Mouse (Mus musculus) lung, embryonic 14.5 days (tissue): ENCODE measurements around the gene Nfia. TPM values are rescaled to one million over a fixed set of nuclear protein-coding genes. Genes with fewer than 3 reads are reported as not detected.

Experiments used
- ATAC-seq: fragments of 200-750 bp; cut with Nextera tagmentation; 2 replicates; pipeline ENCODE4 v1.8.0; 2017; ENCODE audit warnings: mild to moderate bottlenecking, moderate TSS enrichment, moderate library complexity; ENCODE audit not compliant: insufficient read depth
- DNase-seq: peaks from one replicate; pipeline ENCODE4 v3.0.0-alpha.2; 2015
- H3K27ac ChIP-seq: fragments of 300-500 bp; sonication (generic); 2 replicates; pipeline ENCODE4 v1.5.1; 2014; ENCODE audit warnings: low read depth, mild to moderate bottlenecking, moderate library complexity
- H3K27me3 ChIP-seq: fragments of 300-500 bp; sonication (generic); 2 replicates; pipeline ENCODE4 v1.6.1; 2014; ENCODE audit warnings: low read length, control low read depth; ENCODE audit not compliant: insufficient read depth
- H3K36me3 ChIP-seq: fragments of 300-500 bp; sonication (generic); 2 replicates; pipeline ENCODE4 v1.6.1; 2014; ENCODE audit warnings: control low read depth; ENCODE audit not compliant: insufficient read depth
- H3K4me1 ChIP-seq: fragments of 300-500 bp; sonication (generic); 2 replicates; pipeline ENCODE4 v1.6.1; 2014; ENCODE audit warnings: antibody characterized with exemption, control low read depth; ENCODE audit not compliant: insufficient read depth
- H3K4me2 ChIP-seq: fragments of 300-500 bp; sonication (generic); 2 replicates; pipeline ENCODE4 v1.6.1; 2014; ENCODE audit warnings: mild to moderate bottlenecking
- H3K4me3 ChIP-seq: fragments of 300-500 bp; sonication (generic); 2 replicates; pipeline ENCODE4 v1.5.1; 2014; ENCODE audit warnings: low read depth, low read length
- H3K9ac ChIP-seq: fragments of 300-500 bp; sonication (generic); 2 replicates; pipeline ENCODE4 v1.6.1; 2014
- H3K9me3 ChIP-seq: fragments of 300-500 bp; sonication (generic); 2 replicates; pipeline ENCODE4 v1.6.1; 2016; ENCODE audit warnings: low read depth, low read length, control low read depth
- CTCF ChIP-seq: IDR thresholded peaks from 2 replicates; pipeline ENCODE4 v1.5.1; 2016; ENCODE audit warnings: antibody characterized with exemption, low read depth
- WGBS: fragments of 180-500 bp; shearing (Covaris S2); extraction: QIAGEN DNeasy Blood & Tissue Kit; methylation state at CpG from one replicate; pipeline ENCODE4 v1.1.7; 2014; 5-methylcytosine and 5-hydroxymethylcytosine counted together
- polyA plus RNA-seq: library from polyadenylated mRNA; unstranded; fragments of >200 nt; fragmentation: Nextera tagmentation; extraction: Ambion mirVana; gene quantifications from 2 replicates; pipeline ENCODE4 v1.2.1, GENCODE M21; 2014

Gene Nfia
- polyA plus RNA-seq, 1 experiment from 2014 or later, result 48.2 TPM

DNA sequence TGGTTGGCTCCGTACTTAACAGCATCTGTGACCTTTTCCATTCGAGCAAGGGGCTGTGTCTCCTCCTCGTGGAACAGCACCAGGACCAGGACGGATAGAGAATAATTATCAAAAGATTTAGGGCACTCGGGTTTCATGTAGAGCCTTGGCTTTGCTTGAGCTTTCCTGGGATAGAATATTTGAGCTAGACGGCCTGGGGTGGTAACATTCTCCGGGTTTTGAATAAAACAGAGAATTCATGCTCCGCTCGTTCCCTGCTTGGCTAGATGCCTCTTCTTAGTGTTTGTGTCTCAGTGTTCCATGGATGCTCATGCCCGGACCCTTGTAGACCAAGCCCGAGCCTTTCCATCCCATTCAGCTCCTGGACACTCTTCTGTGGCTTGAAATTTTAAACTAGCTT, 181.4 kb downstream of the Nfia start:
- H3K9me3 ChIP-seq, result no peaks in the 10 kb centered on the region
- no peak overlapping the region for H3K4me2 ChIP-seq
- H3K36me3 ChIP-seq, result peaks cover 4% of the 10 kb centered on the region; the same call in 1 of the 2 replicates
- TF ChIP-seq CTCF, result no peak
- no peak overlapping the region for H3K4me3 ChIP-seq
- 67% methylated on average over 11 of the region's 11 CpGs for WGBS
- DNase-seq, result no peak
- H3K4me1 ChIP-seq, result no peaks in the 10 kb centered on the region
- H3K9ac ChIP-seq, result no peak overlapping the region
- no peak for ATAC-seq
- no peaks in the 10 kb centered on the region for H3K27me3 ChIP-seq
- H3K27ac ChIP-seq, result no peak overlapping the region

DNA sequence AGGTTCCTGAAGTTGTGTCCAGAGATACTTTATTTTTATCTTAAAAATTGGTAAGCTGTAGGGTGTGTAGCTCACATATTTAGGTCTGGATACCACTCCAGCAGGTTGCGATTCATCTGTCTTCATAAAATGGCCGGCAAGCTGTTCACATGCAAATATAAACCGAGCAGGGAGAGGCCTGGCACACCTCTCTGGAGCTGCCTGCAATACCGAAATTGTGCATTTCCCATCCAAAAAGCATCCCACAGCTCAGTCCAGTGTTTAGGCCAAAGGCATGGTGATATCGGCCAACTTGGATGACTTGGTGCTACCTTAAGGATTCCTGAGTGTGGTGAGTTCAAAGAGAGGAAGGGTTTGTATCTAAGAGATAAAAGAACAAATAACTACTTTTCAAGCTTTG, 185.6 kb downstream of the Nfia start:
- no peak for DNase-seq
- Histone ChIP-seq H3K4me3 (no peak overlapping the region), H3K4me1 (no peaks in the 10 kb centered on the region), H3K9me3 (no peaks in the 10 kb centered on the region), H3K36me3 (peaks cover 6% of the 10 kb centered on the region; the same call in 1 of the 2 replicates), H3K9ac (no peak overlapping the region), H3K27me3 (no peaks in the 10 kb centered on the region), H3K27ac (no peak overlapping the region), H3K4me2 (no peak overlapping the region)
- TF ChIP-seq CTCF, result no peak
- 75% methylated on average over 5 of the region's 5 CpGs for WGBS
- ATAC-seq, result no peak

- no peak for TF ChIP-seq CTCF
- no peak overlapping the region for H3K4me3 ChIP-seq
- WGBS, result 81% methylated on average over 7 of the region's 7 CpGs
- no peaks in the 10 kb centered on the region for H3K4me1 ChIP-seq
- H3K4me2 ChIP-seq, result no peak overlapping the region
- H3K9ac ChIP-seq, result no peak overlapping the region
- no peaks in the 10 kb centered on the region for H3K9me3 ChIP-seq
- DNase-seq (no peak), ATAC-seq (no peak)
- no peaks in the 10 kb centered on the region for H3K27me3 ChIP-seq
- no peak overlapping the region for H3K27ac ChIP-seq
- H3K36me3 ChIP-seq, result peaks cover 6% of the 10 kb centered on the region; the same call in 1 of the 2 replicates
Measured at GRCm38 (mm10) chr4:97962856-97963255, 190.3 kb downstream of the Nfia start.

DNA sequence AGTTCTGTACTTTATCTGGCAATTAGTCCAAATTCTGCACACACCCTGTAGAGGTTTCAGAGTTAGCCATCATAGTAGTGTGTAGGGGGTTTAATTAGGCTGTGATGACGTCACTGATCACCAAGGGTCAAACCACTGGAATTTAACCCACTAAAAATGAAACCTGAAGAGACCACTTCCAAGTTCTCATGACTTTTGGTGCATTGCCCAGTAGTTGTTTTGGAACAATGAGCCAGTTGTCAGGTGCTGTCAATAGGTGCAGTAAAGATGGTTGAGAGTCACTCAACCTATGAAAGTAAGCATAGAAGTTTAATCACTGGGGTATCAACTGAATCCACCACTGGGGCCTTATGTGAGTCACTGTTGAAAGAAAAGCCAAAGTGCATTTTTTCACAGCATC, 191.4 kb downstream of the Nfia start:
- no peak for TF ChIP-seq CTCF
- Histone ChIP-seq H3K9me3 (no peaks in the 10 kb centered on the region), H3K4me2 (no peak overlapping the region), H3K4me3 (no peak overlapping the region), H3K9ac (no peak overlapping the region), H3K36me3 (0 out of 2 replicates have a peak, but pooled peaks cover 2% of the 10 kb centered on the region), H3K4me1 (no peaks in the 10 kb centered on the region), H3K27ac (no peak overlapping the region), H3K27me3 (no peaks in the 10 kb centered on the region)
- DNase-seq (no peak), ATAC-seq (no peak)
- WGBS, result 54% methylated on average over 1 of the region's 1 CpGs

GRCm38 (mm10) chr4:97968786-97969348, 196.3 kb downstream of the Nfia start:
- Histone ChIP-seq H3K27me3 (no peaks in the 10 kb centered on the region), H3K9ac (no peak overlapping the region), H3K4me2 (no peak overlapping the region), H3K4me1 (no peaks in the 10 kb centered on the region), H3K4me3 (no peak overlapping the region), H3K27ac (peak overlapping the region; percentile 44; the same call in 1 of the 2 replicates), H3K36me3 (no peaks in the 10 kb centered on the region; the same call in 1 of the 2 replicates), H3K9me3 (no peaks in the 10 kb centered on the region)
- TF ChIP-seq CTCF, result no peak
- DNase-seq (peak; percentile 63), ATAC-seq (peak; percentile 62; the same call in 1 of the 2 replicates)
- 56% methylated on average over 7 of the region's 7 CpGs for WGBS

GRCm38 (mm10) chr4:97973064-97973463, 200.5 kb downstream of the Nfia start:
- H3K27ac ChIP-seq, result no peak overlapping the region
- H3K27me3 ChIP-seq, result no peaks in the 10 kb centered on the region

DNA sequence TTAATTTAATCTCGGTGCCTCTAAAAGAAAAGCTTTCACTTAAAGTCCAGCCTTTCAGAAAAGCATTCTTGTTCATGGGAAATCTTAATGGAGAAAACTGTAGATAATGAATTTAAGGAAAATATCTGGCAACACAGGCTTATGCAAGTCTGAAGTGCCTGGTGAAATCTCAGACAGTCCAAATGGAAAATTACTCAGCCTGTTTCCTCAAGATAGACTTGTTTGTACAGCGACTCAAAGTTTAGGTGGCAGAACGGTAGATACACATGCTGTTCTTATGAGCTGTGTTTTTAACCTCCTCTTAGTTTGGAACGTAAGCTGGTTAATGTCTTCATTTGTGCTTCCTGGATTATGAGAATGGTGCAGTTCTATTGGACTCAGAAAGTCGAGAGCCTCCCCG, 201.5 kb downstream of the Nfia start:
- Histone ChIP-seq H3K36me3 (no peaks in the 10 kb centered on the region; the same call in 1 of the 2 replicates), H3K4me3 (no peak overlapping the region), H3K9ac (no peak overlapping the region), H3K27me3 (no peaks in the 10 kb centered on the region), H3K9me3 (no peaks in the 10 kb centered on the region), H3K4me2 (no peak overlapping the region), H3K4me1 (peaks cover 23% of the 10 kb centered on the region), H3K27ac (peak overlapping the region; percentile 21)
- TF ChIP-seq CTCF, result no peak
- ATAC-seq (no peak), DNase-seq (peak; percentile 56)
- 30% methylated on average over 6 of the region's 6 CpGs for WGBS

More at GRCm38 (mm10) chr4:97973064-97973463, 200.5 kb downstream of the Nfia start:
- Histone ChIP-seq H3K36me3 (no peaks in the 10 kb centered on the region; the same call in 1 of the 2 replicates), H3K9ac (no peak overlapping the region), H3K9me3 (no peaks in the 10 kb centered on the region), H3K4me2 (no peak overlapping the region), H3K4me3 (no peak overlapping the region), H3K4me1 (peaks cover 23% of the 10 kb centered on the region)
- 95% methylated on average over 2 of the region's 2 CpGs for WGBS
- no peak for DNase-seq
- no peak for TF ChIP-seq CTCF
- no peak for ATAC-seq
